Mouse (Mus musculus): ENCODE measurements around the gene Baiap2l1. TPM values are rescaled to one million over a fixed set of nuclear protein-coding genes. Genes with fewer than 3 reads are reported as not detected.

Gene Baiap2l1
- polyA plus RNA-seq (2014; fragmentation: Nextera tagmentation; extraction: Ambion mirVana) = 14.3 and 16.1 TPM in 2 replicates

GRCm38 (mm10) chr5:144357881-144358591, at the start of gene Baiap2l1:
Baiap2l1 (minus strand) TSS chr5:144358112.
- Histone ChIP-seq H3K9me3 (ENCODE audit: control insufficient read depth, low read depth, low read length) (no peaks in the 10 kb centered on the region), H3K4me1 (ENCODE audit: control insufficient read depth, insufficient read depth, low read length) (0 out of 2 replicates have a peak, but pooled peaks cover 5% of the 10 kb centered on the region), H3K36me3 (ENCODE audit: control insufficient read depth, insufficient read depth, low read length) (no peaks in the 10 kb centered on the region), H3K4me2 (replicated peaks; ENCODE audit: low read depth, low read length) (peak within 1 kb of the TSS; percentile 48), H3K27me3 (ENCODE audit: control insufficient read depth, insufficient read depth, low read length) (no peaks in the 10 kb centered on the region), H3K4me3 (ENCODE audit: low read depth, low read length) (peak within 1 kb of the TSS; percentile 47), H3K9ac (replicated peaks; ENCODE audit: low read depth, low read length) (peak within 1 kb of the TSS; percentile 41), H3K27ac (ENCODE audit: low read length) (peak within 1 kb of the TSS; percentile 74; the same call in 1 of the 2 replicates)
- 1% methylated on average over 59 of the region's 60 CpGs for WGBS
- ATAC-seq (ENCODE audit: insufficient number of reproducible peaks, insufficient read depth, low FRiP score, low read depth) = peak; percentile 97

GRCm38 (mm10) chr5:144406256-144406655, 48.3 kb upstream of the Baiap2l1 start:
- H3K4me2 ChIP-seq (replicated peaks; ENCODE audit: low read depth, low read length) = no peak overlapping the region
- no peaks in the 10 kb centered on the region for H3K4me1 ChIP-seq (ENCODE audit: control insufficient read depth, insufficient read depth, low read length)
- no peak overlapping the region for H3K27ac ChIP-seq (ENCODE audit: low read length)
- ATAC-seq (ENCODE audit: insufficient number of reproducible peaks, insufficient read depth, low FRiP score, low read depth) = no peak
- no peak overlapping the region for H3K4me3 ChIP-seq (ENCODE audit: low read depth, low read length)
- WGBS = 87% methylated on average over 11 of the region's 11 CpGs
- H3K9ac ChIP-seq (replicated peaks; ENCODE audit: low read depth, low read length) = no peak overlapping the region
- no peaks in the 10 kb centered on the region for H3K9me3 ChIP-seq (ENCODE audit: control insufficient read depth, low read depth, low read length)
- no peaks in the 10 kb centered on the region for H3K36me3 ChIP-seq (ENCODE audit: control insufficient read depth, insufficient read depth, low read length)
- H3K27me3 ChIP-seq (ENCODE audit: control insufficient read depth, insufficient read depth, low read length) = no peaks in the 10 kb centered on the region

DNA sequence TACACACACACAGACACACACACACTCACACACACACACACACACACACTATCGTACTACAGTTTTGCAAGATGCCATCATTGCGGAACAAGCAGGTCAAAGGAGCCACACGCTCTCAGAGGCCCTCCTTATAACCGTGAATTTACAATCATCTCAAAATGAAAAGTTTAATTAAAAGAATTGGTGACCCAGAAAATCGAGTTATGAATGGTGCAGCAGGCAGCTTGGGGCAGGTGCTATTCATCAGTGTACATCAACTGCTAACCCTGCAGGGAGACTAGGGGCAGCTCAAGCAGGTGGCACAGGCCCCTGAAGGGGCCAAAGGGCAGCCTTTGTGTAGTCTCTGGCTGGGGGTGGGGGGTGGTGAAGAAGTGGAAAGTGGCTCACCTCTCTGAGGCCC, 42.9 kb upstream of the Baiap2l1 start:
- WGBS = 71% methylated on average over 5 of the region's 5 CpGs
- ATAC-seq (ENCODE audit: insufficient number of reproducible peaks, insufficient read depth, low FRiP score, low read depth) = no peak
- Histone ChIP-seq H3K36me3 (ENCODE audit: control insufficient read depth, insufficient read depth, low read length) (no peaks in the 10 kb centered on the region), H3K9me3 (ENCODE audit: control insufficient read depth, low read depth, low read length) (no peaks in the 10 kb centered on the region), H3K9ac (replicated peaks; ENCODE audit: low read depth, low read length) (no peak overlapping the region), H3K4me2 (replicated peaks; ENCODE audit: low read depth, low read length) (no peak overlapping the region), H3K27ac (ENCODE audit: low read length) (no peak overlapping the region), H3K4me3 (ENCODE audit: low read depth, low read length) (no peak overlapping the region), H3K27me3 (ENCODE audit: control insufficient read depth, insufficient read depth, low read length) (no peaks in the 10 kb centered on the region), H3K4me1 (ENCODE audit: control insufficient read depth, insufficient read depth, low read length) (no peaks in the 10 kb centered on the region)

DNA sequence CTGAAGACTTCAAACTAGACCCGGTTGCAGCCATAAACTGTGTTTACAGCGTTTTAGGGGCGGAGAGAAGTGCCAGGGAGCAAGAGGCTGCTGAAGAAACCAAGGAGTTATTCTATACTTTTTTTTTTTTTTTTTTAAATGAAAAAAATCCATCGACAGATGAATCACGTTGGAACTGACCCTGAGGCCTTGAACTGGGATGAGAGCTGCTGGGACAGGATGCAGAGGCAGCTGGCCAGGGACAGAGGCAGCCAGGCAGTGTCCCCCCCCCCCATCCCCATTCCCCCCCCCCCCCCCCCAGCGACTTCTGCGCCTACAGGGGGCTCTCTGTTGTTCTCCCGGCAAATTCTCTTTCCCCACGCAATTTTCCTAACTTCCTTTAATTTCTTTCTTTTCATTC, 39.7 kb upstream of the Baiap2l1 start:
- no peak overlapping the region for H3K9ac ChIP-seq (replicated peaks; ENCODE audit: low read depth, low read length)
- H3K27me3 ChIP-seq (ENCODE audit: control insufficient read depth, insufficient read depth, low read length) = no peaks in the 10 kb centered on the region
- no peak overlapping the region for H3K27ac ChIP-seq (ENCODE audit: low read length)
- no peak overlapping the region for H3K4me3 ChIP-seq (ENCODE audit: low read depth, low read length)
- no peaks in the 10 kb centered on the region for H3K36me3 ChIP-seq (ENCODE audit: control insufficient read depth, insufficient read depth, low read length)
- 7% methylated on average over 5 of the region's 9 CpGs for WGBS
- ATAC-seq (ENCODE audit: insufficient number of reproducible peaks, insufficient read depth, low FRiP score, low read depth) = no peak
- H3K4me1 ChIP-seq (ENCODE audit: control insufficient read depth, insufficient read depth, low read length) = no peaks in the 10 kb centered on the region
- H3K4me2 ChIP-seq (replicated peaks; ENCODE audit: low read depth, low read length) = no peak overlapping the region
- no peaks in the 10 kb centered on the region for H3K9me3 ChIP-seq (ENCODE audit: control insufficient read depth, low read depth, low read length)

DNA sequence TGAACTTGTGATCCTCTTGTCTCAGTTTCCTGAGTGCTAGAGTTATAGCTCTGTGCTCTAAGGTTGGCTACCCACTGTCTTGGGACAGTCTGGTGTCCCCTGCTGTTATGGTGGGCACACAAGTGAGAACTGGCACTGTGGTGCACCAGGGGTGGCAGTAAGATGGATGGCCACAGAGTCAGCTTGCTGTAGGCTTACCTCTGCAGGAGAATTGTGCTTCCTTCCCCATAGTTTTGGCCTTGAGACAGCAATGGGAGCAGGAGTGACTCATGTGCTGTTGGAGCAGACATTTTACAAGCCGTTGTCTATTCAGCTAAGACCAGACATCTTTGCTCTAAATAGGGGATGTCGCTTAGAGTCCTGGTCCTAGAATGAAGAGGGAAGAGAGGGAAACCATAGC, 36.2 kb upstream of the Baiap2l1 start:
- Histone ChIP-seq H3K27me3 (ENCODE audit: control insufficient read depth, insufficient read depth, low read length) (no peaks in the 10 kb centered on the region), H3K27ac (ENCODE audit: low read length) (no peak overlapping the region), H3K9me3 (ENCODE audit: control insufficient read depth, low read depth, low read length) (no peaks in the 10 kb centered on the region), H3K36me3 (ENCODE audit: control insufficient read depth, insufficient read depth, low read length) (no peaks in the 10 kb centered on the region), H3K9ac (replicated peaks; ENCODE audit: low read depth, low read length) (no peak overlapping the region), H3K4me3 (ENCODE audit: low read depth, low read length) (no peak overlapping the region), H3K4me2 (replicated peaks; ENCODE audit: low read depth, low read length) (no peak overlapping the region), H3K4me1 (ENCODE audit: control insufficient read depth, insufficient read depth, low read length) (no peaks in the 10 kb centered on the region)
- no peak for ATAC-seq (ENCODE audit: insufficient number of reproducible peaks, insufficient read depth, low FRiP score, low read depth)
- 84% methylated on average over 2 of the region's 2 CpGs for WGBS

GRCm38 (mm10) chr5:144387851-144388250, 29.9 kb upstream of the Baiap2l1 start:
- Histone ChIP-seq H3K4me2 (replicated peaks; ENCODE audit: low read depth, low read length) (no peak overlapping the region), H3K36me3 (ENCODE audit: control insufficient read depth, insufficient read depth, low read length) (no peaks in the 10 kb centered on the region), H3K9ac (replicated peaks; ENCODE audit: low read depth, low read length) (no peak overlapping the region), H3K9me3 (ENCODE audit: control insufficient read depth, low read depth, low read length) (peaks cover 4% of the 10 kb centered on the region; the same call in 1 of the 2 replicates), H3K4me3 (ENCODE audit: low read depth, low read length) (no peak overlapping the region), H3K27ac (ENCODE audit: low read length) (no peak overlapping the region), H3K27me3 (ENCODE audit: control insufficient read depth, insufficient read depth, low read length) (no peaks in the 10 kb centered on the region), H3K4me1 (ENCODE audit: control insufficient read depth, insufficient read depth, low read length) (no peaks in the 10 kb centered on the region)
- ATAC-seq (ENCODE audit: insufficient number of reproducible peaks, insufficient read depth, low FRiP score, low read depth) = 0 out of 2 replicates have a peak, but pooled peaks have one; percentile 42
- WGBS = 7% methylated on average over 6 of the region's 6 CpGs

GRCm38 (mm10) chr5:144383936-144384335, 26.0 kb upstream of the Baiap2l1 start:
- H3K36me3 ChIP-seq (ENCODE audit: control insufficient read depth, insufficient read depth, low read length) = no peaks in the 10 kb centered on the region
- whole genome bisulfite sequencing = 66% methylated on average over 3 of the region's 3 CpGs

DNA sequence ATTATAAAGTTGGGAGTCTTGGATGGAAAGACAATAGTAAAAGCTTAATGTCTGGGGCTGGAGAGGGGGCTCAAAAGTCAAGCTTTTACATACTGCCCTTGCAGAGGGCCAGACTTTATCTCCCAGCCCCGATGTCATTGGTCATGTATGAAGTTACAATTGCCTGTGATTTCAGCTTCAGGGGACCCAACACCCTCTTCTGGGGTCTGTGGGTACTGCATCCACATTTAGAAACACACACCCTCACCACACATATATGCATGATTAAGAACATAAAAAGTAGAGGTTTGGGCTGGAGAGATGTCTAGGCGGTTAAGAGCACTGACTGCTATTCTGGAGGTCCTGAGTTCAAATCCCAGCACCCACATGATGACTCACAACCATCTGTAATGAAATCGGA, 23.9 kb upstream of the Baiap2l1 start:
- Histone ChIP-seq H3K27me3 (ENCODE audit: control insufficient read depth, insufficient read depth, low read length) (no peaks in the 10 kb centered on the region), H3K4me2 (replicated peaks; ENCODE audit: low read depth, low read length) (no peak overlapping the region), H3K27ac (ENCODE audit: low read length) (no peak overlapping the region), H3K9me3 (ENCODE audit: control insufficient read depth, low read depth, low read length) (peaks cover 4% of the 10 kb centered on the region; the same call in 1 of the 2 replicates), H3K4me1 (ENCODE audit: control insufficient read depth, insufficient read depth, low read length) (no peaks in the 10 kb centered on the region), H3K36me3 (ENCODE audit: control insufficient read depth, insufficient read depth, low read length) (no peaks in the 10 kb centered on the region), H3K9ac (replicated peaks; ENCODE audit: low read depth, low read length) (no peak overlapping the region), H3K4me3 (ENCODE audit: low read depth, low read length) (no peak overlapping the region)
- no peak for ATAC-seq (ENCODE audit: insufficient number of reproducible peaks, insufficient read depth, low FRiP score, low read depth)
- WGBS = 80% methylated on average over 3 of the region's 3 CpGs

More at GRCm38 (mm10) chr5:144383936-144384335, 26.0 kb upstream of the Baiap2l1 start:
- Histone ChIP-seq H3K4me3 (ENCODE audit: low read depth, low read length) (no peak overlapping the region), H3K27me3 (ENCODE audit: control insufficient read depth, insufficient read depth, low read length) (no peaks in the 10 kb centered on the region), H3K4me2 (replicated peaks; ENCODE audit: low read depth, low read length) (no peak overlapping the region), H3K9me3 (ENCODE audit: control insufficient read depth, low read depth, low read length) (peaks cover 4% of the 10 kb centered on the region; the same call in 1 of the 2 replicates), H3K9ac (replicated peaks; ENCODE audit: low read depth, low read length) (no peak overlapping the region), H3K4me1 (ENCODE audit: control insufficient read depth, insufficient read depth, low read length) (no peaks in the 10 kb centered on the region), H3K27ac (ENCODE audit: low read length) (no peak overlapping the region)
- no peak for ATAC-seq (ENCODE audit: insufficient number of reproducible peaks, insufficient read depth, low FRiP score, low read depth)

All from stomach, embryonic 14.5 days (tissue).